Mouse (Mus musculus): ENCODE data around the gene Akr1a1. TPM values are rescaled to one million over a fixed set of nuclear protein-coding genes. Genes with fewer than 3 reads are reported as not detected.
A peak's percentile ranks its signal among the peaks of the same experiment; 100 is the strongest.

Akr1a1 gene
- total RNA-seq, 1 experiment from 2014 or later: 649 TPM

DNA sequence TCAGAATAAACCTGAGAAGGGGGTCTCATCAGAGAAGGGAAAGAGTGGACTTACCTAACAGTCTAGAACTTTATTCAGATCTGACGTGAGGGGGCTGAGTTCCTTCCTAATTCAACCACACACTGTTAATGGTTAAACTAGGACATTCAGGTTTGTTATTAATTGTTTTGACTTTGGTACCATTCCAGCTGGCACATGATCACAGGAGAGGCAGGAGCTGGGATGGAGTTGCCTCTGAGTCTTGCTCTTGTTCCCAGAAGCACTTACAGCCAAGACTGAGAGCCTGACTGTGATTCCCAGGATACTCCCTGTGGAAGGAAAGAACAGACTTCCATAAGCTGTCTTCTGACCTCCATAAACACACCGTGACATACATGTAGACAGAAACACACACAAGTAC, 8.0 kb upstream of the Akr1a1 start:
- peak; percentile 80 for DNase-seq

DNA sequence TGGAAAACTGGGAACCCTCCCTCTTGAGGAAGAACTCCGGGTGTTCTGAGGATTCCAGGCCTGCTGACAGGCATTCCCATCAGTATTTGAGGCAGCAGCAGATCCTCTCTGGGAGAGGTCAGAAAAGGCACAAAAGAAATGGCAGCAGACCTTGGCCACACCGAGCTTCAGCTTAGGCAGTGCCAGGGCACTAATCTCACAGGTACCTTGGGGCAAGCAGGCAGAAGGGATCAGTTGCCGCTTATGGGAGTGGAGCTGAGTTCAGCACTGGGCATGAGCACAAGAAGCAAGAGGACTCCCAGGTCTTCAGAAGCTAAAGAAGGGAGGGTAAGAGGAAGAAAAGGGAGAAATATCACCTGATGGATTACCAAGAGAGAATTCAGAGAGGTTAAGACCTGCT, 6.5 kb upstream of the Akr1a1 start:
- no peak for DNase-seq

GRCm38 (mm10) chr4:116655658-116656057, 4.2 kb upstream of the Akr1a1 start:
- no peak for DNase-seq

GRCm38 (mm10) chr4:116655100-116655499, 3.6 kb upstream of the Akr1a1 start:
- peak; percentile 30 for DNase-seq

DNA sequence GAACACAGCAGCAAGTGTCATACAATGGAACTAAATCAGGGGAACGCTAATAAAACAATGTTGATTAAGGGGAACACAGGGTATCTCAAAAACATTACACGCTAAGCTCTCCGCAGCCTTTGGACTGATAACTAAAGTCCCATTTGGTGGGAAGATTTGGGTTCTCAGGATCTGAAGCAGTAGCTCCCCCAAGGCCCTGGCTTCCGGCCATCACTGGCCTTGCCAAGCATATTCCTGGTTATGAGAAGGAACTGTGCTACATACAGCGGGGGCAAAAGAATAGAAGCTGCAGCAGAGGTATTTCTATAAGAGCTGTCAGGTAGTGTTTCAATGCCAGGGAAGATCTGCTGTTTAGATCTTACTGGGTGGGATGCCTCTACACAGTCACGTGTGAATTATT, 1.7 kb upstream of the Akr1a1 start:
- DNase-seq: peak; percentile 84

- no peak for DNase-seq
These were observed 286 bp upstream of the Akr1a1 start for GRCm38 (mm10) chr4:116651797-116652135.

- no peak for DNase-seq
These were observed 1.1 kb downstream of the Akr1a1 start for GRCm38 (mm10) chr4:116650365-116650764.

DNA sequence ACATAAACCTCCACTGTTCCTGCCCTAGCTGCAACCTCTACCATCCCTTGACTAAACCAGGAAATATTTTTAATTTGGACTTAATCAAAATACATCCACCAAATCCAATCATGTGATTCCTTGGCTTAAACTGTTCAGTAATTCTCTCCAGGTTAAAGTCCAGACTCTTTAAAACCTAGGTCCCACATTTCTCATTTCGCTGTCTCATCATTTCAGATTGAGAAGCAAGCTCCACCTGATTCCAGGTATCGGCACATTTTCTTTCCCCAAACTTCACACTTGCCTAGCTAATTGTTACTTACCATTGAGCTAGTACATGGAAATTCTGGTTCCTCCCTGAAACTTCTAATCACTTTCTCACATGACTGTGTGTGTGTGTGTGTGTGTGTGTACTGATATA, 2.1 kb downstream of the Akr1a1 start:
- no peak for DNase-seq

- peak; percentile 45 for DNase-seq
These were observed 5.9 kb downstream of the Akr1a1 start for GRCm38 (mm10) chr4:116645624-116646023.

DNA sequence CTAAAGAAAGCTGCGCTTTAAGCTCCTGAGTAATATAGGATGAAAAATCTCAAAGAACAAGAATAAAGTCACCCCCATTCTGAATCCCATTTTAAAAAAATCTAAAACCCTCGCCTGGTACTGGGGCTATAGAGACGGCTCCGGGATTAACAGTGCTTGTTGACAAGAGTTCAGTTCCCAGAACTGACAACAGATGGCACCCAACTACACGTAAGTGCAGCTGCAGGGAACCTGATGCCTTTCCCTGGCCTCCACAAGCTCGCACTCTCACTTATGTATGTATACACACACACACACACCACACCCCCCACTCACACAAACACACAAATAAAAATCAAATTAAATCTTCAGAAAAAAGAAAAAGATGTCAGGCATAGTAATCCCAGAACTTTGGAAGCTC, 7.2 kb downstream of the Akr1a1 start:
- peak; percentile 51 for DNase-seq

DNA sequence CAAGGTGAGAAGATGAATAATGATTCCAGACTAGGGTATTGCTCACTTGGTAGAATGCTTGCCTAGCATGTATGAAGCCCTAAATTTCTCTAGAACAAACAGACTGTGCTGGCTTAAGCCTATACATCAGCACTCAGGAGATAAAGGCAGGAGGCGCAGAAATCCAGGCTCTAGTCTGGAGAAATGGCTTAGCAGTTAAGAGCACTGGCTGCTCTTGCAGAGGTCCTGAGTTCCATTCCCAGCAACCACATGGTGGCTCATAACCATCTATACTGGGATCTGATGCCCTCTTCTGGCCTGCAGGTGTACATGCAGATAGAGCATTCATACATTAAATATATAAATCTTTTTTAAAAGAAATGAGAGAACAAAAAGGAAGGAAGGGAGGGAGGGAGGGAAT, 9.4 kb downstream of the Akr1a1 start:
- no peak for DNase-seq

- no peak for DNase-seq
These were observed 12.7 kb downstream of the Akr1a1 start for GRCm38 (mm10) chr4:116638821-116639220.

- no peak for DNase-seq
These were observed 16.3 kb downstream of the Akr1a1 start for GRCm38 (mm10) chr4:116635197-116635596.

- DNase-seq: peak; percentile 85
These were observed 23.5 kb downstream of the Akr1a1 start, which contains the start of gene Nasp for GRCm38 (mm10) chr4:116627722-116628662. TSS of gene Nasp (minus strand) at chr4:116627941.

- peak; percentile 95 for DNase-seq
These were observed 24.1 kb downstream of the Akr1a1 start for GRCm38 (mm10) chr4:116627359-116627716.

GRCm38 (mm10) chr4:116626658-116627358, 24.7 kb downstream of the Akr1a1 start:
- peak; percentile 89 for DNase-seq

DNA sequence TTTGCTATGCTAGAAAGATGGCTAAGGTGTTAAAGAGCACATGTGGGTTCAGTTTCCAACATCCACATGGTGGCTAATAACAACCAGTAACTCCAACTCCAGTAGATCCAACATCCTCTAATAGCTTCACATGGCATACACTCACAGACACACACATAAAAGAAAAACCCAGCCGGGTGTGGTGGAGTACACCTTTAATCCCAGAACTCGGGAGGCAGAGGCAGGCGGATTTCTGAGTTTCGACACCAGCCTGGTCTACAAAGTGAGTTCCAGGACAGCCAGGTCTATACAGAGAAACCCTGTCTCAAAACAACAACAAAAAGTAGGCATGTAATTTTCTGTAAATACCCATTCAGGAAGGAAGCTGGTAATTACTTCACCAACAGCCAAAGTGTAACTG, 26.6 kb downstream of the Akr1a1 start:
- no peak for DNase-seq

DNA sequence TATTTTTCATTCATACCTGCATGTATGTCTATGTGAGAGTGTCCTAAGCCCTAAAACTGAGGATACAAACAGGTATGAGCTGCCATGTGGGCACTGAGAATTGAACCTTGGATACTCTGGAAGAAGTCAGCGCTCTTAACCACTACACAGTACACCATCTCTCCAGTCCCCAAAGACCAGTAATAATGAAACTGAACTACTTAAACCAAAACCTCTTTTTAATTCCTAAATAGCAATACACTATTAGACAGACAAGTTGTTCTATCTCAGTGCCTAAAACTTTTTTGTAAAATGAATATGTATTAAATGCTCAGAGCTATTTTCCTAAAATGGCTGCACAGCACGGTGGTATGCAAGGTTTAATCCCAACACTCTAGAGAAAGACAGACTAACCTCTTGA, 36.2 kb downstream of the Akr1a1 start:
- no peak for DNase-seq

- no peak for DNase-seq
These were observed 38.9 kb downstream of the Akr1a1 start for GRCm38 (mm10) chr4:116612621-116613020.

GRCm38 (mm10) chr4:116596978-116597881, 54.2 kb downstream of the Akr1a1 start:
- peak; percentile 96 for DNase-seq

DNA sequence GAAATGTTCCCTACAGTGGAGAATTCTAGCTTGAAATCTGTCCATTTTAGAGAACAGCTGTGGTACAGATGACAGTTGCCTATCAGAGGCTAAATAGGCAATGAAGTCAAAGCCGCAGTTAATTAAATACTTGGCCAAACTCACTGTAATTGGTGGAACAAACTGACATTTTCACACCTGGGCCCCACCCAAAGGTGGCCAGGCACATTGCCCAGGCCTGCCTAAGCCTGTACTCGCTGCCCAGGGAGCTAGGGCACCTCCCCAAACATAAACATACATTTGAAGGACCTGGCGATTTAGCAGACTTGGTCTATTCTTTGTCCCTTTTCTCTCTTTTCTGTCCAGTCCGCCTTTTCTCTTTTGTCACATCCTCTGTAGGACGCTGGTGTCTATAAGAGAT, 55.1 kb downstream of the Akr1a1 start, which contains the start of gene Ccdc17:
TSS of gene Ccdc17 (plus strand) at position 276 of the 400 bp plus-strand sequence.
- DNase-seq: no peak

DNA sequence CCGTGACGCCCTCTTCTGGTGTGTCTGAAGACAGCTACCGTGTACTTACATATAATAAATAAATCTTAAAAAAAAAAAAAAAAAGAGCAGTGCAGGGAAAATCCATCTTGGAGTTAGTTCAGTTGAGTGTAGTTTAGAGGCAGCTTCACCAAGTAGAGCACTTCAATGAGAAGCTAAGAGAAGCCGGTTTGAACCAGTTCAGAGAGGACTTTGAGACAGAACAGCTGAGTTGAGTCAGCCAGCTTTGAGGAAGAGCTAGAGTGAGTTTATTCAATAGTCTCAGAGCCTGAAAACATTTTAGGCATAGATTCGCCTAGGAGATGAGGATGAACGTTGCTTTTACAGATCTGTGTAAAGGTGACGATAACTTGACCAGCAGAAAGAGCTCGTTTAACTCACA, 55.7 kb downstream of the Akr1a1 start:
- DNase-seq: no peak
